Mouse (Mus musculus) brown adipose tissue, adult 24 weeks (tissue): Measurements from ENCODE around the gene Ttc6. TPM values are rescaled to one million over a fixed set of nuclear protein-coding genes. Genes with fewer than 3 reads are reported as not detected.

Experiments
- H3K27ac ChIP-seq: fragments of 200-500 bp; replicated peaks from 2 replicates; pipeline ENCODE4 v1.5.1; 2012; ENCODE audit warnings: low read depth, mild to moderate bottlenecking, low read length
- H3K4me1 ChIP-seq: fragments of 200-500 bp; 2 replicates; pipeline ENCODE4 v1.6.1; 2012; ENCODE audit warnings: low read length, mixed read lengths; ENCODE audit not compliant: control insufficient read depth, insufficient read depth, insufficient read length
- H3K4me3 ChIP-seq: fragments of 200-500 bp; 2 replicates; pipeline ENCODE4 v1.5.1; 2012; ENCODE audit warnings: low read depth, mild to moderate bottlenecking, low read length, moderate library complexity; ENCODE audit not compliant: insufficient read depth
- polyA plus RNA-seq: library from polyadenylated mRNA; stranded (reverse); fragments of >200 nt; gene quantifications from 2 replicates; pipeline ENCODE4 v1.2.4, GENCODE M21; 2012; ENCODE audit not compliant: missing spikeins, insufficient read depth, insufficient read length

Ttc6 gene
- polyA plus RNA-seq, 1 experiment, result not detected

GRCm38 (mm10) chr12:57709966-57710365, 146.1 kb downstream of the Ttc6 start:
- Histone ChIP-seq H3K27ac (no peak overlapping the region), H3K4me3 (no peak overlapping the region), H3K4me1 (no peaks in the 10 kb centered on the region)

GRCm38 (mm10) chr12:57764720-57765119, 200.8 kb downstream of the Ttc6 start:
- H3K4me1 ChIP-seq, result no peaks in the 10 kb centered on the region
- H3K27ac ChIP-seq, result no peak overlapping the region
- no peak overlapping the region for H3K4me3 ChIP-seq

GRCm38 (mm10) chr12:57776290-57776997, 212.5 kb downstream of the Ttc6 start:
- Histone ChIP-seq H3K4me1 (no peaks in the 10 kb centered on the region), H3K4me3 (no peak overlapping the region)

GRCm38 (mm10) chr12:57781926-57782325, 218.0 kb downstream of the Ttc6 start:
- Histone ChIP-seq H3K4me3 (no peak overlapping the region), H3K27ac (no peak overlapping the region), H3K4me1 (no peaks in the 10 kb centered on the region)

More at GRCm38 (mm10) chr12:57776290-57776997, 212.5 kb downstream of the Ttc6 start:
- H3K27ac ChIP-seq, result no peak overlapping the region

- no peak overlapping the region for H3K27ac ChIP-seq
- H3K4me3 ChIP-seq, result no peak overlapping the region
- no peaks in the 10 kb centered on the region for H3K4me1 ChIP-seq
Observed at GRCm38 (mm10) chr12:57787471-57787870, 223.6 kb downstream of the Ttc6 start.

Other genes with a start within 250 kb of the Ttc6 start
- not detected in 2 replicates for gene Foxa1, start 17.2 kb upstream of the Ttc6 start, polyA plus RNA-seq